Mouse (Mus musculus): ENCODE data around the gene Wnt10b.

The Wnt10b gene

GRCm38 (mm10) chr15:98729791-98730545, 48.0 kb downstream of the Wnt10b start:
- DNase-seq (ENCODE audit: low read depth, low spot score): no peak

GRCm38 (mm10) chr15:98728366-98728765, 49.6 kb downstream of the Wnt10b start:
- no peak for DNase-seq (ENCODE audit: low read depth, low spot score)

- DNase-seq (ENCODE audit: low read depth, low spot score): no peak
Observed at GRCm38 (mm10) chr15:98727443-98728321, 50.3 kb downstream of the Wnt10b start, which contains the start of gene Fkbp11. Gene Fkbp11, minus strand, starts transcription at chr15:98728198.

GRCm38 (mm10) chr15:98726746-98727145, 51.2 kb downstream of the Wnt10b start:
- no peak for DNase-seq (ENCODE audit: low read depth, low spot score)

GRCm38 (mm10) chr15:98726079-98726478, 51.9 kb downstream of the Wnt10b start:
- no peak for DNase-seq (ENCODE audit: low read depth, low spot score)

GRCm38 (mm10) chr15:98724441-98724840, 53.5 kb downstream of the Wnt10b start:
- DNase-seq (ENCODE audit: low read depth, low spot score): no peak

GRCm38 (mm10) chr15:98722854-98723253, 55.1 kb downstream of the Wnt10b start:
- DNase-seq (ENCODE audit: low read depth, low spot score): no peak

GRCm38 (mm10) chr15:98722191-98722590, 55.8 kb downstream of the Wnt10b start:
- DNase-seq (ENCODE audit: low read depth, low spot score): no peak
